Mouse (Mus musculus) hindbrain, postnatal 0 days (tissue): ENCODE measurements around the gene Trhde. TPM values are rescaled to one million over a fixed set of nuclear protein-coding genes. Genes with fewer than 3 reads are reported as not detected.

Source experiments
- ATAC-seq: fragments of 200-750 bp; cut with Nextera tagmentation; 2 replicates; pipeline ENCODE4 v1.8.0; 2017; ENCODE audit warnings: mild to moderate bottlenecking, moderate TSS enrichment, moderate library complexity
- DNase-seq: peaks from one replicate; pipeline ENCODE4 v3.0.0-alpha.2; 2015; ENCODE audit warnings: low spot score
- H3K27ac ChIP-seq: fragments of 300-500 bp; sonication (generic); 2 replicates; pipeline ENCODE4 v1.5.1; 2014; ENCODE audit warnings: mild to moderate bottlenecking
- H3K27me3 ChIP-seq: fragments of 300-500 bp; sonication (generic); 2 replicates; pipeline ENCODE4 v1.6.1; 2014; ENCODE audit warnings: low read length, mixed read lengths; ENCODE audit not compliant: insufficient read depth
- H3K36me3 ChIP-seq: fragments of 300-500 bp; sonication (generic); 2 replicates; pipeline ENCODE4 v1.6.1; 2014; ENCODE audit warnings: low read length, mixed read lengths; ENCODE audit not compliant: insufficient read depth
- H3K4me1 ChIP-seq: fragments of 300-500 bp; sonication (generic); 2 replicates; pipeline ENCODE4 v1.6.1; 2014; ENCODE audit warnings: antibody characterized with exemption, low read length, mixed read lengths; ENCODE audit not compliant: insufficient read depth
- H3K4me2 ChIP-seq: fragments of 300-500 bp; sonication (generic); 2 replicates; pipeline ENCODE4 v1.6.1; 2014; ENCODE audit warnings: low read depth, mild to moderate bottlenecking, low read length, moderate library complexity, mixed read lengths
- H3K4me3 ChIP-seq: fragments of 300-500 bp; sonication (generic); 2 replicates; pipeline ENCODE4 v1.5.1; 2014; ENCODE audit warnings: low read length
- H3K9ac ChIP-seq: fragments of 300-500 bp; sonication (generic); replicated peaks from 2 replicates; pipeline ENCODE4 v1.6.1; 2014; ENCODE audit warnings: mild to moderate bottlenecking, low read length, moderate library complexity, mixed read lengths
- H3K9me3 ChIP-seq: fragments of 300-500 bp; sonication (generic); 2 replicates; pipeline ENCODE4 v1.6.1; 2016; ENCODE audit warnings: low read length, mixed read lengths
- CTCF ChIP-seq: IDR thresholded peaks from 2 replicates; pipeline ENCODE4 v1.5.1; 2016; ENCODE audit warnings: antibody characterized with exemption, control low read depth, low read depth
- WGBS: fragments of 180-500 bp; shearing (Covaris S2); extraction: QIAGEN DNeasy Blood & Tissue Kit; methylation state at CpG from one replicate; pipeline ENCODE4 v1.1.7; 2014; 5-methylcytosine and 5-hydroxymethylcytosine counted together
- polyA plus RNA-seq: library from polyadenylated mRNA; unstranded; fragments of >200 nt; fragmentation: Nextera tagmentation; extraction: Ambion mirVana; gene quantifications from 2 replicates; pipeline ENCODE4 v1.2.1, GENCODE M21; 2015
- total RNA-seq: library from RNA; depleted of rRNA; stranded (reverse); fragments of >200 nt; gene quantifications from 2 replicates; pipeline ENCODE4 v1.2.3, GENCODE M21; 2014

The Trhde gene
- total and polyA plus RNA-seq, 2 experiments from 2014 or later, result 6.1 to 26.5 TPM

DNA sequence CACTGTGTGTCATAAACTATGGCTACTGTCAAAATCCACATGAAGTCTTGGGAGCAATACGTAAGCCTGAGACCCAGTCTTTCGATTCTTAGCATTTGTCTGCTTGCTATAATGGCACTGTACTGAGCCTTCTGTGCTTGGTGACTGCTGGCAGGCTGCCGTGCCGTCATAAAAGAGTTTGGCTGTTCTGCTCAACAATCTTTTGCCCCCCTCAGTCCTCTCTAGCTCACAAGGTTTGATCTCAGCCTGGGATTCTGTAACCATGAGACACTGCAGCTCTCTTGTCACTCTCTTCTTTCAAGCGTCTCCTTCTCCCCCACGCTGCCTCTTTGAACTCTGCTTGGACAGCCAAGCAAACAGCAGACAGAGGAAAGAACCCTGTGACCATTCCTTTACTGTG, 7.9 kb downstream of the Trhde start:
- no peaks in the 10 kb centered on the region for H3K36me3 ChIP-seq
- ATAC-seq, result peak; percentile 49; the same call in 1 of the 2 replicates
- H3K4me2 ChIP-seq, result peak overlapping the region; percentile 9; the same call in 1 of the 2 replicates
- H3K27ac ChIP-seq, result no peak overlapping the region
- TF ChIP-seq CTCF, result no peak
- DNase-seq, result peak; percentile 40
- H3K4me3 ChIP-seq, result no peak overlapping the region
- H3K27me3 ChIP-seq, result no peaks in the 10 kb centered on the region
- H3K4me1 ChIP-seq, result 0 out of 2 replicates have a peak, but pooled peaks cover 4% of the 10 kb centered on the region
- H3K9ac ChIP-seq, result no peak overlapping the region
- 21% methylated on average over 6 of the region's 6 CpGs for WGBS
- H3K9me3 ChIP-seq, result no peaks in the 10 kb centered on the region

DNA sequence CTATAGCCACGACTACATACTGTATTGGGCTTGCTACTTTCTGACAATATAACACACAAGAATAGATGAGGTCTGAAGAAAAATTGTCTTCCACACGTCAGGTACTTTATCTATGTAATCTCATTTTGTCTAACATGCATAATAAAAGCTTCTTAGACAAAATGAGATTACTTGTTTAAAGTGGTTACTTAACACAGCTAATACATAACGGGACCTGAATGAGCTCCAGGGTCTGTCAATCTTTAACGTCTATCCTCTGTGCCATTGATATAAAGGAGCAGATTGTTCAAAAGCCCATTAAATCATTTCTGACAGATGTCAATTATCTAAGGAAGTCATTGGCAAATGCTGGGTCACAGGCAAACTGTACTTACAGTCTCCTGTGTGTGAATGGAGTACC, 36.2 kb downstream of the Trhde start:
- 69% methylated on average over 4 of the region's 4 CpGs for WGBS
- H3K9ac ChIP-seq, result no peak overlapping the region
- ATAC-seq (no peak), DNase-seq (no peak)
- TF ChIP-seq CTCF, result no peak
- H3K4me1 ChIP-seq, result no peaks in the 10 kb centered on the region
- H3K36me3 ChIP-seq, result no peaks in the 10 kb centered on the region
- H3K9me3 ChIP-seq, result no peaks in the 10 kb centered on the region
- H3K27me3 ChIP-seq, result no peaks in the 10 kb centered on the region
- no peak overlapping the region for H3K4me3 ChIP-seq
- no peak overlapping the region for H3K27ac ChIP-seq
- H3K4me2 ChIP-seq, result no peak overlapping the region

DNA sequence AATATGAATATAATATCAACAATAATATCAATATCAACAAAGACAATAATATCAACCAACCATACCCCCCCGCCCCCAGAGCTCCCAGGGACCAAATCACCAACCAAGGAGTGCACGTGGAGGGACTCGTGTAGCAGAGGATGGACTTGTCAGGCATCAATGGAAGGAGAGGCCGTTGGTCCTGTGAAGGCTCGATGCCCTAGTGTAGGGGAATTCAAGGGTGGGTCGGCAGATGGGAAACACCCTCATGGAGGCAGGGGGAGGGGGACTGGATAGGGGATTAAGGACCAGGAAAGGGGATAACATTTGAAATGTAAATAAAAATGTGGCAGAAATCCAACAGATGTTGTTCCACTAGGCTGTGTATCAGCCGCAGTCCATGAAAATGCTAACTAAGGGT, 40.0 kb downstream of the Trhde start:
- H3K9me3 ChIP-seq, result no peaks in the 10 kb centered on the region

GRCm38 (mm10) chr10:114759240-114759639, 42.9 kb downstream of the Trhde start:
- no peak overlapping the region for H3K27ac ChIP-seq
- 50% methylated on average over 3 of the region's 3 CpGs for WGBS
- H3K4me2 ChIP-seq, result no peak overlapping the region
- H3K9me3 ChIP-seq, result no peaks in the 10 kb centered on the region
- H3K9ac ChIP-seq, result no peak overlapping the region
- ATAC-seq, result no peak
- H3K36me3 ChIP-seq, result no peaks in the 10 kb centered on the region
- no peak for DNase-seq
- no peaks in the 10 kb centered on the region for H3K27me3 ChIP-seq
- no peak overlapping the region for H3K4me3 ChIP-seq
- no peak for TF ChIP-seq CTCF
- H3K4me1 ChIP-seq, result no peaks in the 10 kb centered on the region

More for the DNA sequence above, 40.0 kb downstream of the Trhde start:
- H3K4me2 ChIP-seq, result no peak overlapping the region
- DNase-seq (no peak), ATAC-seq (no peak)
- H3K4me3 ChIP-seq, result no peak overlapping the region
- no peaks in the 10 kb centered on the region for H3K27me3 ChIP-seq
- H3K36me3 ChIP-seq, result no peaks in the 10 kb centered on the region
- H3K27ac ChIP-seq, result no peak overlapping the region
- WGBS, result 88% methylated on average over 7 of the region's 7 CpGs
- H3K9ac ChIP-seq, result no peak overlapping the region
- no peak for TF ChIP-seq CTCF
- no peaks in the 10 kb centered on the region for H3K4me1 ChIP-seq

DNA sequence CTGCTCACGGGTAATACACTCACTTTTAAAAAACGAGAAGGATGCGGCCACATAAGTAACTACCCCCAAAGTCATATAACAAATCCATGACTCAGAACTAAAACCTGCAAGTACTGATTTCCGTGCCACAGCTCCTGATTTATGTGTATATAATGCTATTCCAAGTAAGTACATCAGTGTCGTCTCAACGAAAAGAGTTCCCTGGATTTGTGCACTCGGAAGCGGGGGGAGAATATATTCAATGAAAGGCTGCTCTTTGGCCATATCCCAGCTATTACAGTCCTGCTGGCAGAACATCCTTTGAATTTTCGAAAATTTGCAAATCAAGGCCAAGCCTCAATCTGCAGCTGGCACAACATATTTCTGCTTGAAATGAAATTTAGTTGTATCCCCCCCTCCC, 43.5 kb downstream of the Trhde start:
- no peak for ATAC-seq
- H3K27ac ChIP-seq, result no peak overlapping the region
- no peaks in the 10 kb centered on the region for H3K4me1 ChIP-seq
- DNase-seq, result peak; percentile 9
- H3K9me3 ChIP-seq, result no peaks in the 10 kb centered on the region
- WGBS, result 66% methylated on average over 9 of the region's 9 CpGs
- no peak for TF ChIP-seq CTCF
- H3K36me3 ChIP-seq, result no peaks in the 10 kb centered on the region
- no peak overlapping the region; the same call in 1 of the 2 replicates for H3K4me2 ChIP-seq
- no peak overlapping the region for H3K4me3 ChIP-seq
- no peak overlapping the region for H3K9ac ChIP-seq
- no peaks in the 10 kb centered on the region for H3K27me3 ChIP-seq

DNA sequence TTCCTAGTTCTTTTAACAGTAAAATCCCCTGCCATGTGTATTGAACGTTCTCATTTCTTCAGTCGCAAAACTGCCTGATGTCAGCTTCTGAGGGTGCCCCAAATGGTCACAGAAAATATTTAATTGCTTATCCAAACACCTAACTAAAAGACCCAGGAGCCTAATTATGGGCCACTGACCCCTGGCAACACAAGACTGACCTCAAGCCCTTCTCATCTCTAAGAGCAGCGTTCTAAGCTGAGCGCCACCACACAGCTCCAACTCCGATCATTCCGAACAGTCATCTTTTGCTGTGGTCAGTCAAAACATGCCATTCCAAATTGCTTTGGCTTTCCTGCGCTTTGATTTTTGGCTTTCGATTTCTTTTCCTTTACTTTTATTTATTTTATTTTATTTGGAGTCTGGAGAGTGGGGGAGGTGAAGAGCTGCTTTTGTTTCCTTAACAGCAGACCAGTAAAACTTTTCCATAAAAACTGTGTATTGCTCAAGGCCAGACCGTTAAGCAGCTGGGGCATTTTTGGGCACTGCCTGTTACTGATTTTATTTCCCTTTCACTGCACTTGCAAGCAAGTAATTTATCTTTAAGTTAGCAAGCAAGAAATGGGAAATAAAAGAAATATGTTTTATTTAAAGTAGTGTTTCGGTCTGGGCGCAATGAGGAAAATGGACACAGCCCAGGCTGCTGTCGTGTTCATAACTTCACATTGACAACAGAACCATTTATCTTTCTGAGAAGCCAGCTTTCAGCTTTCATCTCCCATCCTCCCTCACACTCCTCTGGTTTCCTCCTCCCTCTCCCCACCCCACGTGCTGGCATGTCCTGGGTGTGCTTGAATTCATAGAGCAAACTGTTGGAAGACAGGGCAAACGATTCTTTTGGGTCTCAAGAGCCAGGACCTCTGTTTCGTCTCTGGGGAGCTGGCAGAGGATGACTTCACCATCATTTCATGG, 59.1 kb downstream of the Trhde start:
- no peak for TF ChIP-seq CTCF
- ATAC-seq, result no peak
- H3K9me3 ChIP-seq, result no peaks in the 10 kb centered on the region
- DNase-seq, result no peak
- 80% methylated on average over 15 of the region's 15 CpGs for WGBS
- H3K9ac ChIP-seq, result no peak overlapping the region
- no peak overlapping the region for H3K27ac ChIP-seq
- no peak overlapping the region for H3K4me2 ChIP-seq
- no peaks in the 10 kb centered on the region for H3K36me3 ChIP-seq
- no peaks in the 10 kb centered on the region for H3K27me3 ChIP-seq
- H3K4me1 ChIP-seq, result no peaks in the 10 kb centered on the region
- no peak overlapping the region for H3K4me3 ChIP-seq

- DNase-seq, result no peak
- 88% methylated on average over 5 of the region's 5 CpGs for WGBS
- Histone ChIP-seq H3K4me3 (no peak overlapping the region), H3K36me3 (no peaks in the 10 kb centered on the region), H3K27ac (no peak overlapping the region), H3K4me2 (no peak overlapping the region), H3K27me3 (no peaks in the 10 kb centered on the region), H3K9ac (no peak overlapping the region), H3K9me3 (no peaks in the 10 kb centered on the region), H3K4me1 (no peaks in the 10 kb centered on the region)
- ATAC-seq, result no peak
- TF ChIP-seq CTCF, result no peak
Observed at GRCm38 (mm10) chr10:114739916-114740315, 62.2 kb downstream of the Trhde start.
